Mouse (Mus musculus) left cerebral cortex, adult 2 months (tissue): ENCODE data around the gene Prkaa1. TPM values are rescaled to one million over a fixed set of nuclear protein-coding genes. Genes with fewer than 3 reads are reported as not detected.

Source experiments
- DNase-seq, 2 experiments: peaks; one replicate each; pipeline ENCODE4 v3.0.0; 2021 to 2022; ENCODE audit warnings: low spot score in 2 of 2, mixed read lengths in 1 of 2; ENCODE audit errors: extremely low spot score in 1 of 2
- H3K27ac ChIP-seq: fragments of 200-600 bp; 2 replicates; pipeline ENCODE4 v1.8.1; 2022
- H3K4me3 ChIP-seq: fragments of 200-600 bp; 2 replicates; pipeline ENCODE4 v1.8.1; 2022
- CTCF ChIP-seq: fragments of 200-600 bp; IDR thresholded peaks from 2 replicates; pipeline ENCODE4 v1.8.1; 2022; ENCODE audit warnings: antibody characterized with exemption, mild to moderate bottlenecking, moderate library complexity
- intact Hi-C: fragments of 180-260 bp; cut with DNase I; formaldehyde crosslinking; loops from one replicate; pipeline ENCODE4 v1.15.1; 2025
- total RNA-seq, 2 experiments: library from RNA; stranded (reverse); gene quantifications; 2 replicates each; pipeline ENCODE4 v1.2.3; 2021

The Prkaa1 gene
- total RNA-seq, 2 experiments from 2014 or later, result 20.1 to 21.7 TPM

- DNase-seq, result no peak
- TF ChIP-seq CTCF, result no peak
- intact Hi-C loops, result no loop called here
- Histone ChIP-seq H3K27ac (no peak overlapping the region), H3K4me3 (no peak overlapping the region)
These were observed 10.4 kb upstream of the Prkaa1 start for GRCm38 (mm10) chr15:5133301-5133700.

- intact Hi-C loops, result no loop called here
- no peak for TF ChIP-seq CTCF
- Histone ChIP-seq H3K27ac (no peak overlapping the region), H3K4me3 (no peak overlapping the region)
- no peak for DNase-seq
These were observed 9.5 kb upstream of the Prkaa1 start for GRCm38 (mm10) chr15:5134179-5134578.

GRCm38 (mm10) chr15:5134945-5135483 is 8.6 kb upstream of the Prkaa1 start:
- TF ChIP-seq CTCF, result no peak
- no peak overlapping the region for H3K27ac ChIP-seq
- intact Hi-C loops, result no loop called here
- no peak overlapping the region for H3K4me3 ChIP-seq
- no peak for DNase-seq

GRCm38 (mm10) chr15:5138021-5138856 is 5.4 kb upstream of the Prkaa1 start:
- no peak overlapping the region for H3K27ac ChIP-seq
- TF ChIP-seq CTCF, result no peak
- DNase-seq, result no peak
- intact Hi-C loops, result no loop called here
- no peak overlapping the region for H3K4me3 ChIP-seq

- no peak for DNase-seq
- no peak for TF ChIP-seq CTCF
- Histone ChIP-seq H3K4me3 (no peak overlapping the region), H3K27ac (no peak overlapping the region)
- intact Hi-C loops, result no loop called here
These were observed 4.3 kb upstream of the Prkaa1 start for GRCm38 (mm10) chr15:5139366-5139765.

GRCm38 (mm10) chr15:5139863-5140262 is 3.8 kb upstream of the Prkaa1 start:
- DNase-seq, result no peak
- intact Hi-C loops, result no loop called here
- Histone ChIP-seq H3K27ac (no peak overlapping the region), H3K4me3 (no peak overlapping the region)
- TF ChIP-seq CTCF, result no peak

GRCm38 (mm10) chr15:5140357-5140756 is 3.3 kb upstream of the Prkaa1 start:
- no peak overlapping the region for H3K27ac ChIP-seq
- intact Hi-C loops, result no loop called here
- no peak overlapping the region for H3K4me3 ChIP-seq
- TF ChIP-seq CTCF, result no peak
- no peak for DNase-seq

GRCm38 (mm10) chr15:5142047-5142446 is 1.6 kb upstream of the Prkaa1 start:
- intact Hi-C loops, result no loop called here
- no peak overlapping the region for H3K4me3 ChIP-seq
- no peak for DNase-seq
- H3K27ac ChIP-seq, result no peak overlapping the region
- no peak for TF ChIP-seq CTCF

GRCm38 (mm10) chr15:5142714-5143113 is 947 bp upstream of the Prkaa1 start:
- no peak for DNase-seq
- intact Hi-C loops, result loop anchor here (1.0 kb wide), 1 partner anchor 25 kb away; no protein-coding TSS in a partner anchor
- Histone ChIP-seq H3K4me3 (peak overlapping the region; percentile 59), H3K27ac (peak overlapping the region; percentile 87)
- no peak for TF ChIP-seq CTCF

- Histone ChIP-seq H3K27ac (peak overlapping the region; percentile 94), H3K4me3 (peak overlapping the region; percentile 96)
- peak; percentile 70 to 75 for DNase-seq
- TF ChIP-seq CTCF, result peak; percentile 24
- intact Hi-C loops, result no loop called here
These were observed 539 bp downstream of the Prkaa1 start for GRCm38 (mm10) chr15:5144021-5144778.

GRCm38 (mm10) chr15:5145196-5145945 is 1.7 kb downstream of the Prkaa1 start:
- no peak overlapping the region for H3K27ac ChIP-seq
- no peak for TF ChIP-seq CTCF
- intact Hi-C loops, result no loop called here
- DNase-seq, result no peak
- H3K4me3 ChIP-seq, result peak overlapping the region; percentile 96; the same call in 1 of the 2 replicates
